Mouse (Mus musculus) liver, adult 2 months (tissue): ENCODE measurements at regions not wholly inside any gene's neighbourhood (a gene's known extent, or its start where the extent isn't known, plus 50 kb on each side); places are given as distances from the start of the nearest gene placed in this dataset.

ENCODE experiments used
- DNase-seq: peaks from one replicate; pipeline ENCODE4 v3.0.0-alpha.2; 2011; ENCODE audit warnings: low read depth, low spot score; ENCODE audit errors: extremely low read depth
- H3K27ac ChIP-seq: fragments of 200-500 bp; replicated peaks from 2 replicates; pipeline ENCODE4 v1.5.1; 2012; ENCODE audit warnings: low read depth, mild to moderate bottlenecking, control low read depth, inconsistent platforms, low read length; ENCODE audit not compliant: insufficient read depth
- H3K27me3 ChIP-seq: fragments of 200-500 bp; 2 replicates; pipeline ENCODE4 v1.6.1; 2012; ENCODE audit warnings: mild to moderate bottlenecking, moderate library complexity, low read length, inconsistent platforms; ENCODE audit not compliant: control insufficient read depth, insufficient read depth
- H3K36me3 ChIP-seq: fragments of 200-500 bp; 2 replicates; pipeline ENCODE4 v1.6.1; 2012; ENCODE audit warnings: low read length, inconsistent platforms; ENCODE audit not compliant: control insufficient read depth, insufficient read depth
- H3K4me1 ChIP-seq: fragments of 200-500 bp; 2 replicates; pipeline ENCODE4 v1.6.1; 2011; ENCODE audit warnings: low read length; ENCODE audit not compliant: control insufficient read depth, insufficient read depth
- H3K4me3 ChIP-seq: fragments of 200-500 bp; 2 replicates; pipeline ENCODE4 v1.5.1; 2011; ENCODE audit warnings: low read depth, mild to moderate bottlenecking, control low read depth, low read length, moderate library complexity; ENCODE audit not compliant: insufficient read depth
- H3K79me2 ChIP-seq: fragments of 200-500 bp; 2 replicates; pipeline ENCODE4 v1.6.1; 2012; ENCODE audit warnings: inconsistent platforms, mild to moderate bottlenecking, low read length, moderate library complexity; ENCODE audit not compliant: control insufficient read depth, insufficient read depth
- H3K9ac ChIP-seq: fragments of 200-500 bp; 2 replicates; pipeline ENCODE4 v1.6.1; 2012; ENCODE audit warnings: low read depth, mild to moderate bottlenecking, control low read depth, inconsistent platforms, low read length
- CTCF ChIP-seq: fragments of 200-500 bp; IDR thresholded peaks from 2 replicates; pipeline ENCODE4 v1.5.1; 2011; ENCODE audit warnings: low read depth, low read length, control low read depth
- POLR2A ChIP-seq: fragments of 200-500 bp; IDR thresholded peaks from 2 replicates; pipeline ENCODE4 v1.6.1; 2011; ENCODE audit warnings: low read length, control low read depth; ENCODE audit not compliant: insufficient read depth; ENCODE audit errors: extremely low read depth
- WGBS: fragments of 180-500 bp; shearing (Covaris S2); methylation state at CpG from one replicate; pipeline ENCODE4 v1.1.7; 2018; 5-methylcytosine and 5-hydroxymethylcytosine counted together

DNA sequence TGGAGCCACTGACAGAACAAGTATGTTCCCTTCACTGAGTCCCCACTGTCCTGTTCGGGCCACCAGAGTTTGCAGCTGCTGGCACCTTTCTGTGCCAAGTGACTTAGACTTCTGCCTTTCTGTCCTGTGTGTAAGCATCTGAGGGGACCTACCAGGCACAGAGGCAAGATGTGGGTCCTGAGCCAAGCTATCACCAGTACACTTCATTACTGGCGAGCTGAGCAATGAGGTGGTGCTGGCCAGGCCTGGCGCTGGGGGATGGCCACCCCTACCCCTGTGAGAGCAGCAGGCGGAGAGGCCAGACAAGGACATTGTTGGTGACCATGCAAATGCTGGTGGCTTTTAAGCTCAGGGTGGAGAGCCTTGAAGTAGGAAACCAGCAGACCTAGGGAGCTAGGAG, 87.6 kb upstream of the Mrps6 start:
- H3K4me1 ChIP-seq, result 0 out of 2 replicates have a peak, but pooled peaks cover 4% of the 10 kb centered on the region
- DNase-seq, result no peak
- no peaks in the 10 kb centered on the region for H3K27me3 ChIP-seq
- no peaks in the 10 kb centered on the region for H3K36me3 ChIP-seq
- no peak overlapping the region for H3K27ac ChIP-seq
- H3K9ac ChIP-seq, result no peak overlapping the region
- 75% methylated on average over 4 of the region's 4 CpGs for WGBS
- no peak for TF ChIP-seq POLR2A
- TF ChIP-seq CTCF, result no peak
- no peaks in the 10 kb centered on the region for H3K79me2 ChIP-seq
- H3K4me3 ChIP-seq, result no peak overlapping the region

- WGBS, result 87% methylated on average over 9 of the region's 9 CpGs
- Histone ChIP-seq H3K36me3 (no peaks in the 10 kb centered on the region), H3K4me1 (0 out of 2 replicates have a peak, but pooled peaks cover 4% of the 10 kb centered on the region), H3K4me3 (no peak overlapping the region), H3K79me2 (no peaks in the 10 kb centered on the region), H3K27ac (no peak overlapping the region), H3K9ac (no peak overlapping the region), H3K27me3 (no peaks in the 10 kb centered on the region)
- TF ChIP-seq CTCF, result no peak
- no peak for TF ChIP-seq POLR2A
- DNase-seq, result no peak
Measured at GRCm38 (mm10) chr16:91973183-91973582, 84.9 kb upstream of the Mrps6 start.

DNA sequence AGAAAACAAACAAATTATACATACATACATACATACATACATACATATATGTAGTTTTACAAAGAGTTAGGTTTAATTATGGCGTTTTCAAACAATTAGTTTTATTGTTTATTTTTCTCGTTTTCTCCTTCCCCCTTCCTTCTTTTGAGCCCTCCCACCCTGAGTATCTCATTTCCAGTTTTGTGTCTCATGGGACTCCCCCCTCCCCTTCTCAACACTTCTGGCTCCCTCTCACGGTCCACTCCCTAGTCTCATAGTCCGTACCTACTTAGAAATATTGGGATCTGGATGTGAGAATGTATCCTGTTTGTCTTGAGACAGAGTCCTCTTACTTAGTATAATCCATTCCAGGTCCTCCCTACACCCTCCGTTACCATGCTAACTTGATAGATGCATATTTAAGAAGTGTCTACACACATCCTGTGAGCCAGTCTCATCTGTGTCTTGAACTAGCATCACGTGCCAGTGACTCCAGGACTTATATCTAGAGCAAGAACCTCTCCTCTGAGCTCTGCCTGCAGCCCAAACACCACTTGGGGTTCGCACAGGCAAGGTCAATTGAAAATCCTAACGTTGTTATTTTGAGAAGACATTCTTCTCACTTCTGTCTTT, 81.8 kb upstream of the Mrps6 start:
- Histone ChIP-seq H3K27me3 (no peaks in the 10 kb centered on the region), H3K9ac (no peak overlapping the region), H3K27ac (no peak overlapping the region), H3K36me3 (no peaks in the 10 kb centered on the region), H3K79me2 (no peaks in the 10 kb centered on the region), H3K4me3 (no peak overlapping the region), H3K4me1 (no peaks in the 10 kb centered on the region)
- DNase-seq, result no peak
- no peak for TF ChIP-seq CTCF
- TF ChIP-seq POLR2A, result no peak
- 68% methylated on average over 8 of the region's 8 CpGs for WGBS

GRCm38 (mm10) chr16:91978423-91978822, 79.6 kb upstream of the Mrps6 start:
- Histone ChIP-seq H3K36me3 (no peaks in the 10 kb centered on the region), H3K79me2 (no peaks in the 10 kb centered on the region), H3K27me3 (no peaks in the 10 kb centered on the region), H3K27ac (no peak overlapping the region), H3K4me1 (no peaks in the 10 kb centered on the region), H3K9ac (no peak overlapping the region), H3K4me3 (no peak overlapping the region)
- no peak for DNase-seq
- no peak for TF ChIP-seq CTCF
- TF ChIP-seq POLR2A, result no peak
- 51% methylated on average over 4 of the region's 4 CpGs for WGBS

- H3K9ac ChIP-seq, result no peak overlapping the region
- no peak overlapping the region for H3K4me3 ChIP-seq
- no peaks in the 10 kb centered on the region for H3K27me3 ChIP-seq
- no peak overlapping the region for H3K27ac ChIP-seq
- TF ChIP-seq POLR2A, result no peak
- TF ChIP-seq CTCF, result no peak
- no peaks in the 10 kb centered on the region for H3K79me2 ChIP-seq
- no peaks in the 10 kb centered on the region for H3K36me3 ChIP-seq
- H3K4me1 ChIP-seq, result no peaks in the 10 kb centered on the region
- no peak for DNase-seq
- WGBS, result 72% methylated on average over 5 of the region's 5 CpGs
Measured at GRCm38 (mm10) chr16:91978846-91979245, 79.2 kb upstream of the Mrps6 start.

GRCm38 (mm10) chr16:91980482-91980881, 77.6 kb upstream of the Mrps6 start:
- DNase-seq, result no peak
- no peaks in the 10 kb centered on the region for H3K36me3 ChIP-seq
- no peak overlapping the region for H3K9ac ChIP-seq
- H3K79me2 ChIP-seq, result no peaks in the 10 kb centered on the region
- 88% methylated on average over 6 of the region's 6 CpGs for WGBS
- TF ChIP-seq POLR2A, result no peak
- TF ChIP-seq CTCF, result no peak
- no peak overlapping the region for H3K4me3 ChIP-seq
- H3K27ac ChIP-seq, result no peak overlapping the region
- no peaks in the 10 kb centered on the region for H3K4me1 ChIP-seq
- H3K27me3 ChIP-seq, result no peaks in the 10 kb centered on the region
